Mouse (Mus musculus) heart, adult 2 months (tissue): ENCODE data around the gene Cfap97d2. TPM values are rescaled to one million over a fixed set of nuclear protein-coding genes. Genes with fewer than 3 reads are reported as not detected.

ENCODE experiments used
- DNase-seq, 2 experiments: peaks; one replicate each; pipeline ENCODE4 v3.0.0; 2021
- H3K27ac ChIP-seq: fragments of 200-600 bp; 2 replicates; pipeline ENCODE4 v1.8.1; 2022
- H3K27me3 ChIP-seq: fragments of 200-500 bp; 2 replicates; pipeline ENCODE4 v1.6.1; 2012; ENCODE audit warnings: mild to moderate bottlenecking, low read length, inconsistent platforms, mixed read lengths; ENCODE audit not compliant: control insufficient read depth, insufficient read depth
- H3K36me3 ChIP-seq: fragments of 200-500 bp; 2 replicates; pipeline ENCODE4 v1.6.1; 2012; ENCODE audit warnings: low read length, inconsistent platforms; ENCODE audit not compliant: control insufficient read depth, insufficient read depth
- H3K4me1 ChIP-seq: fragments of 200-500 bp; 2 replicates; pipeline ENCODE4 v1.6.1; 2011; ENCODE audit warnings: low read length; ENCODE audit not compliant: control insufficient read depth, insufficient read depth
- H3K4me3 ChIP-seq: fragments of 200-600 bp; 2 replicates; pipeline ENCODE4 v1.8.1; 2022
- H3K79me2 ChIP-seq: fragments of 200-500 bp; replicated peaks from 2 replicates; pipeline ENCODE4 v1.6.1; 2012; ENCODE audit warnings: mild to moderate bottlenecking, inconsistent platforms, low read length, moderate library complexity, mixed read lengths; ENCODE audit not compliant: control insufficient read depth, insufficient read depth
- H3K9ac ChIP-seq: fragments of 200-500 bp; 2 replicates; pipeline ENCODE4 v1.6.1; 2012; ENCODE audit warnings: low read depth, mild to moderate bottlenecking, control low read depth, inconsistent platforms, low read length, mixed read lengths
- CTCF ChIP-seq: fragments of 200-600 bp; IDR thresholded peaks from 2 replicates; pipeline ENCODE4 v1.8.1; 2022; ENCODE audit warnings: antibody characterized with exemption, mild to moderate bottlenecking, moderate library complexity
- EP300 ChIP-seq: fragments of 200-500 bp; IDR thresholded peaks from 2 replicates; pipeline ENCODE4 v1.6.1; 2011; ENCODE audit warnings: low read depth, low read length, control low read depth; ENCODE audit not compliant: insufficient read depth
- POLR2A ChIP-seq: fragments of 200-500 bp; IDR thresholded peaks from 2 replicates; pipeline ENCODE4 v1.6.1; 2011; ENCODE audit warnings: mild to moderate bottlenecking, low read depth, low read length, control low read depth; ENCODE audit not compliant: insufficient read depth
- WGBS: fragments of 180-500 bp; shearing (Covaris S2); methylation state at CpG from one replicate; pipeline ENCODE4 v1.1.7; 2018; 5-methylcytosine and 5-hydroxymethylcytosine counted together
- intact Hi-C: fragments of 180-260 bp; cut with DNase I; formaldehyde crosslinking; loops from one replicate; pipeline ENCODE4 v1.15.1; 2025
- polyA plus RNA-seq: library from polyadenylated mRNA; depleted of rRNA; stranded (reverse); fragments of >200 nt; gene quantifications from 2 replicates; pipeline ENCODE4 v1.2.3, GENCODE M21; 2012
- total RNA-seq, 2 experiments: library from RNA; stranded (reverse); gene quantifications; 2 replicates each; pipeline ENCODE4 v1.2.3; 2021

Cfap97d2 gene
- total and polyA plus RNA-seq, 3 experiments: 0.49 to 0.52 TPM; not detected in 1

DNA sequence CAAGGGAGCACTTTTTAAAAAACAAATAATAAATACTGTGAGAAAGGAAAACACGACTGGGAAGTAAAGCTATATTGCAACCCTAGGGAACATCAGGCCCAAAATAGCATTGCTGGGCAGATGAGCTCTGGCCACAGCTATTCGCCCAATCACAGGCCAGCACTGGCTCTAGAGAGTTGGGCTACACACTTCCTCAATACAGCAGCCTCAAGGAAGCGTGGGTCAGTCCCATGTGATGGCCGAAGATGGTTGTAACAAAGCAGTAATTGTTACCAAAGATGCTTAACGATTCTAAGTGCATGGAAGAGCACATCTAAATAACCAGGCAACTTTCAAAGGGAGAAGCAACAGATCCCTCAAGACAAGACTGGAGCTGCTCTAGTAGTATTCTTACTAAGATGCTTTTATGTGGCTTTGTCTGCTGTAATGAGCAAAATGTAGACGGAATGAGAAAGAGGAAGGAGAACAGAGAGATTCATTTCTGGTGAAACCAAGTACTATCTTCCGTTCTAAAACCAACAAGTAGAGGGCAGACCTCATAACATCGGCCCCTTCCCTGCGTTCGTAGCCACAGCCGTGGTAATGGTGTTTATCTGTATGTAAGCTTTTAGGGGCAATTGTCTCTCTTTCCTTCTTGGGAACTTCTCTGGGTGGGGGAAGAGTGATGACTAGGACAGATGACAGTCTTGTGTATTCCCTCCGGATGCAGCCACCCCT, 31.2 kb upstream of the Cfap97d2 start:
- Histone ChIP-seq H3K27me3 (no peaks in the 10 kb centered on the region), H3K27ac (peak overlapping the region; percentile 90), H3K9ac (peak overlapping the region; percentile 34), H3K79me2 (no peaks in the 10 kb centered on the region), H3K4me3 (no peak overlapping the region), H3K4me1 (peaks cover 34% of the 10 kb centered on the region), H3K36me3 (no peaks in the 10 kb centered on the region)
- 33% methylated on average over 12 of the region's 12 CpGs for WGBS
- peak in 1 of 2 experiments; percentile 75 for DNase-seq
- intact Hi-C loops: loop anchor here (5.0 kb wide), 1 partner anchor 72 kb away; no protein-coding TSS in a partner anchor
- TF ChIP-seq EP300 (no peak), POLR2A (peak; percentile 67), CTCF (peak; percentile 18; the same call in 1 of the 2 replicates)

DNA sequence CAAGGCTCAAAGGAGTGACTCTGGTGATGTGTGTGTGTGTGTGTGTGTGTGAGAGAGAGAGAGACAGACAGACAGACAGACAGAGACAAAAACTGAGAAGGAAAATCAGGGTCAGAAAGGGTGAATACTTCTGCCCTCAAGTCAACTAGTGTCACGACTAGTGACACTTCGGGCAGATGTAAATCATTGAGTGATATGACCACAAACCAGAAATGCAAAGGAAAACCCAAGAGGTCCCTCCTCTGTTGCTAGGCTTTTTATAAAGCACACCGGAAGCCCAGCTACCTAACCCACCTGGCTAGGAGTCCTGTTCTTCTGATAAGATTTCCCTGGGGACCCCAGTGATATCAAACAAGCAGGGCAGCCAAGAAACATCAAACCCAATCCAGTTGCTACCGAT, 30.6 kb upstream of the Cfap97d2 start:
- Histone ChIP-seq H3K9ac (peak overlapping the region; percentile 65), H3K4me3 (peak overlapping the region; percentile 97; the same call in 1 of the 2 replicates), H3K27me3 (no peaks in the 10 kb centered on the region), H3K4me1 (peaks cover 30% of the 10 kb centered on the region), H3K27ac (peak overlapping the region; percentile 90), H3K79me2 (no peaks in the 10 kb centered on the region), H3K36me3 (no peaks in the 10 kb centered on the region)
- DNase-seq: peak in 1 of 2 experiments; percentile 24
- intact Hi-C loops: loop anchor here (5.0 kb wide), 1 partner anchor 73 kb away; no protein-coding TSS in a partner anchor
- WGBS: 45% methylated on average over 4 of the region's 4 CpGs
- TF ChIP-seq EP300: no peak
- TF ChIP-seq POLR2A: no peak
- TF ChIP-seq CTCF: no peak

DNA sequence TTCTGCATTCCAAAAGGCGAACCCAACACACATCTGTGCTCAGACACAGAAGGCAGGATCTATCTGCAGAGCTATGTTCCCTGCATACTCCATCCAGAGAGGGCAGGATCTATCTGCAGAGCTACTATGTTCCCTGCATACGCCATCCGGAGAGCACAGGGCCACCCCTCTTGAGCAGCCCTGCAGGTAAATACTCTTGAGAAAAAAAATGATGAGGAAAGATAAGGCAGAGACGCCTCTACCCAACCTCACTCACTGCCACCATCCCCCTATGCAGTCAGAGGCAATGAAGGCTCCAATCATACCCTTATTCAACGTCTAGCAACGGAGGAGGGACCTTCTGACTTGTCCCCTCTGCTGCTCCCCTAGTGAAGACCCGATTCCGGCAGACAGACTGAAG, 30.2 kb upstream of the Cfap97d2 start:
- WGBS: 35% methylated on average over 8 of the region's 8 CpGs
- Histone ChIP-seq H3K36me3 (no peaks in the 10 kb centered on the region), H3K4me3 (peak overlapping the region; percentile 97), H3K79me2 (no peaks in the 10 kb centered on the region), H3K27ac (peak overlapping the region; percentile 90), H3K27me3 (no peaks in the 10 kb centered on the region), H3K9ac (peak overlapping the region; percentile 65), H3K4me1 (peaks cover 26% of the 10 kb centered on the region)
- intact Hi-C loops: loop anchor here (5.0 kb wide), 1 partner anchor 73 kb away; no protein-coding TSS in a partner anchor
- no peak for TF ChIP-seq EP300
- no peak for TF ChIP-seq POLR2A
- TF ChIP-seq CTCF: no peak
- DNase-seq: no peak

DNA sequence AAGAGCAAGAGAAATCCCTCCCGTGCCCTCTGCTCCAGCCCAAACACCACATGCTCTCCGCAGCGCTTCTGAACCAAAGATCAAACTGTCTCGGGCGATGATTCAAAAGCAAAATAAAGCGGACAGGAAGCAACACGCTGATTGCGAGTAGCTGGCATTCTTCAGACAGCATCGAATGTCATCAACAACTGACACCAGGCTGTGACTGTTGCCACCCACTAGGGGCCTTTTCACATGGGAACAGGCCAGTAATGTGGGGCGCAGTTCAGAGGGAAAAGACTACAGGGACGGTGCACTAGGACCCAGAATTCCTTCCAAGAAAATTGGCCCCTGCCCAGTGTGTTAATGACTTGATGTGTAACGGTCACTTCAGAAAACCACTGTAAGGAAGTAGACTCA, 29.4 kb upstream of the Cfap97d2 start:
- H3K4me1 ChIP-seq: peaks cover 19% of the 10 kb centered on the region
- peak; percentile 71 to 77 for DNase-seq
- intact Hi-C loops: loop anchor here (2.0 to 5.0 kb wide), 3 partner anchors 74 to 126 kb away; no protein-coding TSS in a partner anchor
- TF ChIP-seq CTCF: peak; percentile 43
- peak; percentile 41; the same call in 1 of the 2 replicates for TF ChIP-seq POLR2A
- TF ChIP-seq EP300: 0 out of 2 replicates have a peak, but pooled peaks have one; percentile 40
- no peaks in the 10 kb centered on the region for H3K36me3 ChIP-seq
- H3K9ac ChIP-seq: peak overlapping the region; percentile 65
- H3K4me3 ChIP-seq: peak overlapping the region; percentile 97
- peak overlapping the region; percentile 90 for H3K27ac ChIP-seq
- no peaks in the 10 kb centered on the region for H3K79me2 ChIP-seq
- no peaks in the 10 kb centered on the region for H3K27me3 ChIP-seq
- WGBS: under 1% methylated on average over 12 of the region's 12 CpGs

DNA sequence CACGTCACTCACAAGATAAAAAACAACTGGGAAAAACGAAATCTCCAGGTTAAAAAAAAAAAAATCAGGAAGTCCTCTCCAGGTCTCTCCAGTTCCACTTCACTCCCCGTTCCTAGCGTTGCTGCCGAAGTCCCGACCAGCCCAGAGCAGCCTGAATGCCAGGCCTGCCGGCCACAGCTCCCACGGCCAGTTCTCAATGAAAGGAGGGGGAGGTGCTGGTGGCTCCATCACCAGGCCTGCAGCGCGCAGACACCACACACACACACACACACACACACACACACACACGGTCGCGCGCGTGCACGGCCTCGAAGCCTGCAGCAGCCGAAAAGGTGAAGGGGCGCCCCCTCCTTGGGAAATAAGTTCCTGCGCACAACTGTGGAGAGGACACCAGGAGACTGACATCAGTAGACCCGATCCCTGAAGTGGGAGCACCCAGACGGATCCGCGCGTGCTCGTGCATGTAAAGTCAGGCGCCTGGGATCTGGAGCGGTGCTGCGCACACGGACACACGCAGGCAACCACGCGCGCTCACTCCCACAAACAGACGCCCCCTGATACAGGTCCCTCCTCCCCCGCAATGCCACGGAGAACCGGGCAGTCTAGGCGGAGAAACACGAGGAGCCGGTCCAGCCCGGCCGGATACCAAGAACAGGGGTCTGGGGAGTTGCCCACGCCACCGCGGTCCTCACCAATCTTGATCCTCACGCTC, 28.8 kb upstream of the Cfap97d2 start:
- intact Hi-C loops: loop anchor here (2.0 to 5.0 kb wide), 3 partner anchors 75 to 126 kb away; no protein-coding TSS in a partner anchor
- Histone ChIP-seq H3K36me3 (no peaks in the 10 kb centered on the region), H3K27me3 (no peaks in the 10 kb centered on the region), H3K9ac (peak overlapping the region; percentile 97), H3K4me1 (peaks cover 16% of the 10 kb centered on the region), H3K27ac (peak overlapping the region; percentile 90), H3K4me3 (peak overlapping the region; percentile 97), H3K79me2 (no peaks in the 10 kb centered on the region)
- WGBS: under 1% methylated on average over 47 of the region's 47 CpGs
- TF ChIP-seq POLR2A: no peak
- TF ChIP-seq CTCF: no peak
- TF ChIP-seq EP300: no peak
- DNase-seq: peak; percentile 73 to 78
